Mouse (Mus musculus): ENCODE measurements around the gene Rack1.

DNA sequence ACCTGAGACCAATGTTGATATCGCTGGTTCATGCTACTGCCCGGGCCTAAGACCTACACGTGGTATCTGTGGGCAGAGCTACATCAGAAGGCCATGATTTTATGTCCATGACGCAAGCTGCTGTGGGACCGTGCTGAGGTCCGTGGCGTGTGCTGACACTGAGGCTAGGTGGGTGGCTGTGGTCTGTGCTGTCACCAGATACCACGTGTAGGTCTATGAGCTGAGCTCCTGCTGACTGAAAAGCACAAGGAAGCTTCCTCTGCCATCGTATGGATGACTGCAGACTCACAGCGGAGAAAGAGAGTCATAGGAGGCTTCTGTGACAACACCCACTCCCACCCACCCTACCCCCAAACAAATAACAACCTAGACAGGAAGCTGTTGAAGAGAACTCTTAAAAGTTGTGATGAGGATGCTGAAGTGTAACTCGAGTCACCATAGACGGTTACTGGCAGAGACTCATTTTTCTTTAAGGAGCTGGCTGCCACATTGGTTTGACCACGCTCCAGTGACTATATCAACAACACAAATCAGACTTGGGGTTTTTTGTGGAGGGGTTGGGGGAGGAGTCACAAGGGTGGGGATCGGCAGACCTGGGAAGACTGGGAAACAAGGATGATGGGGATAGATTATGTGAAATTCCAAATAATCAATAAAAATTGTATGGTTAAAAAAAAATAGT, 32.8 kb upstream of the Rack1 start:
- TF ChIP-seq REST (IDR thresholded peaks at IDR 0.05; ENCODE audit: insufficient read depth, insufficient read length) (no peak), E2F4 (IDR thresholded peaks at IDR 0.05; ENCODE audit: insufficient read depth) (no peak)

Data from myocyte (in vitro differentiated cells).